15 mouse cellular contexts compared by ENCODE assay signal in the genomic region with DNA sequence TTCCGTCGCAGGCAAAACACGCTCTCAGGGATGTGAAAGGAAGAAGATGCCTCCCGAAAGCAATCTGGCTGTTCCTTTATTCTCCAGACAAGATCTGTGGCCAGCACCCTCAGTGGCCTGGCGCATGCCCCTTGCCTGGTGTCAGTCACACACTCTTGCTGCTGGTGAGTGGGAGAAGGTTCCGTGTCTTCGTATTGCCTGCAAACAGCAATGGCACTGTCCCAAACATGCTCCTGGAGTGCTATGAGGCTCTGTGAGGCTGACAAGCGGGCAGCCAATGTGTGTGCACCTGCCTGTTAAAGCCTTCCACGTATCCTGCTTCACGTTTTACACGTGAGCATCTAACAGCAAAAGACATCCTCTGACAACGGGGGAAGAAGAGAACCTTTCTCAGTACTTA. TPM values are rescaled to one million over a fixed set of nuclear protein-coding genes. Genes with fewer than 3 reads are reported as not detected.
DNase-seq lines count a peak whose midpoint lies in the region; ATAC-seq and TF ChIP-seq lines count a peak whose summit lies in the region.
"Had no signal": no experiment of that assay in that cellular context is flagged by ENCODE, and none has a peak within 500 bp of the region (broad histone marks: within the 10 kb centered on the region; RNA-seq: fewer than 3 reads in every experiment).

No protein-coding gene starts in this region.

- no peak overlapping the region for H3K9ac ChIP-seq in hindbrain, embryonic 15.5 days
- no peak overlapping the region for H3K9ac ChIP-seq in hindbrain, embryonic 12.5 days
- no peak overlapping the region for H3K9ac ChIP-seq in hindbrain, embryonic 16.5 days (ENCODE audit: low read depth, low read length)
- no peak overlapping the region for H3K9ac ChIP-seq in midbrain, postnatal 0 days (replicated peaks; ENCODE audit: low read length, poor library complexity, severe bottlenecking)
- H3K9ac ChIP-seq: liver, embryonic 14.5 days had no signal

- H3K4me2 ChIP-seq in hindbrain, embryonic 15.5 days = peak overlapping the region; percentile 36
- no peak overlapping the region for H3K4me2 ChIP-seq in hindbrain, embryonic 12.5 days (replicated peaks)
- H3K4me2 ChIP-seq in hindbrain, embryonic 16.5 days (ENCODE audit: low read length) = peak overlapping the region; percentile 39
- peak overlapping the region; percentile 30 for H3K4me2 ChIP-seq in midbrain, postnatal 0 days (ENCODE audit: low read depth, low read length, poor library complexity, severe bottlenecking)
- H3K4me2 ChIP-seq: heart, embryonic 11.5 days had no signal

- peaks cover 3% of the 10 kb centered on the region; the same call in 1 of the 2 replicates for H3K4me1 ChIP-seq in cerebellum, adult 2 months (ENCODE audit: control insufficient read depth, insufficient read depth, low read length)
- peaks cover 12% of the 10 kb centered on the region for H3K4me1 ChIP-seq in hindbrain, embryonic 15.5 days (replicated peaks)
- H3K4me1 ChIP-seq in hindbrain, embryonic 12.5 days = peaks cover 2% of the 10 kb centered on the region
- H3K4me1 ChIP-seq in hindbrain, embryonic 16.5 days (ENCODE audit: control insufficient read depth, insufficient read depth, low read depth, low read length) = peaks cover under 1% of the 10 kb centered on the region
- H3K4me1 ChIP-seq in midbrain, postnatal 0 days (ENCODE audit: insufficient read depth, low read length) = no peaks in the 10 kb centered on the region
- H3K4me1 ChIP-seq in limb, embryonic 10.5 days = peaks cover 4% of the 10 kb centered on the region; the same call in 1 of the 2 replicates
- no peaks in the 10 kb centered on the region for H3K4me1 ChIP-seq in thymus, adult 2 months (replicated peaks; ENCODE audit: control insufficient read depth, insufficient read depth, low read length)

- ATAC-seq in cerebellum, adult (ENCODE audit: insufficient number of reproducible peaks, low FRiP score, low TSS enrichment) = no peak
- ATAC-seq in hindbrain, embryonic 15.5 days (ENCODE audit: low FRiP score, low read depth) = peak; percentile 48; the same call in 1 of the 2 replicates
- ATAC-seq in hindbrain, embryonic 12.5 days (ENCODE audit: low FRiP score) = no peak
- ATAC-seq in hindbrain, embryonic 16.5 days = peak; percentile 37; the same call in 1 of the 2 replicates
- ATAC-seq in midbrain, postnatal 0 days (ENCODE audit: low FRiP score) = no peak
- ATAC-seq: activated CD4-positive, CD25-positive, alpha-beta regulatory T cell, adult 4 months; intestine, embryonic 16.5 days had no signal

- DNase-seq in cerebellum, adult 2 months = peak; percentile 22 to 23
- DNase-seq in midbrain, postnatal 0 days (ENCODE audit: low spot score) = peak; percentile 29
- DNase-seq in limb, embryonic 10.5 days (ENCODE audit: low spot score) = no peak
- DNase-seq in thymus, adult 2 months = no peak

- no peak for TF ChIP-seq POLR2A in cerebellum, adult 2 months (IDR thresholded peaks at IDR 0.05; ENCODE audit: borderline replicate concordance, insufficient read depth, low read length)
- TF ChIP-seq POLR2A in thymus, adult 2 months (IDR thresholded peaks at IDR 0.05; ENCODE audit: control insufficient read depth, extremely low read depth, insufficient read depth, low read length, poor library complexity) = no peak

- H3K27ac ChIP-seq in cerebellum, adult 2 months (ENCODE audit: insufficient read depth, low read length) = no peak overlapping the region
- peak overlapping the region; percentile 68 for H3K27ac ChIP-seq in hindbrain, embryonic 15.5 days (replicated peaks)
- no peak overlapping the region for H3K27ac ChIP-seq in hindbrain, embryonic 12.5 days
- H3K27ac ChIP-seq in hindbrain, embryonic 16.5 days (ENCODE audit: low read depth, low read length) = no peak overlapping the region
- no peak overlapping the region for H3K27ac ChIP-seq in midbrain, postnatal 0 days (ENCODE audit: low read depth, low read length)
- no peak overlapping the region for H3K27ac ChIP-seq in limb, embryonic 10.5 days
- no peak overlapping the region for H3K27ac ChIP-seq in thymus, adult 2 months (ENCODE audit: control insufficient read depth, insufficient read depth, low read length)
- H3K27ac ChIP-seq: embryonic facial prominence, embryonic 10.5 days; liver, embryonic 14.5 days; macrophage had no signal

- H3K36me3 ChIP-seq in hindbrain, embryonic 15.5 days = no peaks in the 10 kb centered on the region
- H3K36me3 ChIP-seq in hindbrain, embryonic 12.5 days = no peaks in the 10 kb centered on the region
- H3K36me3 ChIP-seq in hindbrain, embryonic 16.5 days (ENCODE audit: control insufficient read depth, insufficient read depth, low read length) = no peaks in the 10 kb centered on the region
- H3K36me3 ChIP-seq in midbrain, postnatal 0 days (ENCODE audit: insufficient read depth, low read length) = no peaks in the 10 kb centered on the region
- no peaks in the 10 kb centered on the region for H3K36me3 ChIP-seq in limb, embryonic 10.5 days
- H3K36me3 ChIP-seq in thymus, adult 2 months (ENCODE audit: control insufficient read depth, insufficient read depth, low read length) = no peaks in the 10 kb centered on the region
- H3K36me3 ChIP-seq: embryonic facial prominence, embryonic 10.5 days; G1E had no signal

- peak overlapping the region; percentile 1 for H3K4me3 ChIP-seq in cerebellum, adult 2 months (replicated peaks; ENCODE audit: insufficient read depth, low read depth, low read length)
- no peak overlapping the region for H3K4me3 ChIP-seq in hindbrain, embryonic 15.5 days
- no peak overlapping the region for H3K4me3 ChIP-seq in hindbrain, embryonic 12.5 days
- H3K4me3 ChIP-seq in hindbrain, embryonic 16.5 days (ENCODE audit: low read length) = no peak overlapping the region
- no peak overlapping the region for H3K4me3 ChIP-seq in midbrain, postnatal 0 days (ENCODE audit: low read depth, low read length)
- no peak overlapping the region for H3K4me3 ChIP-seq in limb, embryonic 10.5 days
- H3K4me3 ChIP-seq in thymus, adult 2 months (ENCODE audit: control insufficient read depth, insufficient read depth, low read length) = no peak overlapping the region
- H3K4me3 ChIP-seq: embryonic facial prominence, embryonic 10.5 days had no signal

- no peaks in the 10 kb centered on the region for H3K9me3 ChIP-seq in hindbrain, embryonic 15.5 days
- no peaks in the 10 kb centered on the region for H3K9me3 ChIP-seq in hindbrain, embryonic 12.5 days (replicated peaks)
- H3K9me3 ChIP-seq in hindbrain, embryonic 16.5 days (ENCODE audit: control insufficient read depth, low read length) = no peaks in the 10 kb centered on the region; the same call in 1 of the 2 replicates
- no peaks in the 10 kb centered on the region for H3K9me3 ChIP-seq in midbrain, postnatal 0 days (ENCODE audit: low read length)
- no peaks in the 10 kb centered on the region for H3K9me3 ChIP-seq in limb, embryonic 10.5 days (replicated peaks)
- H3K9me3 ChIP-seq: embryonic facial prominence, embryonic 10.5 days had no signal

- TF ChIP-seq CTCF in cerebellum, adult 2 months (IDR thresholded peaks at IDR 0.05; ENCODE audit: borderline replicate concordance, insufficient read depth, low read depth, low read length) = no peak
- no peak for TF ChIP-seq CTCF in midbrain, postnatal 0 days (IDR thresholded peaks at IDR 0.05)
- TF ChIP-seq CTCF in thymus, adult 2 months (IDR thresholded peaks at IDR 0.05; ENCODE audit: borderline replicate concordance, control insufficient read depth, extremely low read depth, insufficient read depth, low read length, poor library complexity) = no peak

- 25% methylated on average over 12 of the region's 12 CpGs for WGBS in cerebellum, adult 2 months
- WGBS in hindbrain, embryonic 15.5 days = 69% methylated on average over 12 of the region's 12 CpGs
- WGBS in hindbrain, embryonic 12.5 days = 80% methylated on average over 12 of the region's 12 CpGs
- whole genome bisulfite sequencing in hindbrain, embryonic 16.5 days = 63% methylated on average over 12 of the region's 12 CpGs
- WGBS in midbrain, postnatal 0 days = 67% methylated on average over 12 of the region's 12 CpGs
- WGBS in limb, embryonic 10.5 days = 89% methylated on average over 12 of the region's 12 CpGs
- WGBS in thymus, adult 2 months = 90% methylated on average over 12 of the region's 12 CpGs

- no peaks in the 10 kb centered on the region for H3K27me3 ChIP-seq in cerebellum, adult 2 months (ENCODE audit: control insufficient read depth, insufficient read depth, low read length)
- H3K27me3 ChIP-seq in hindbrain, embryonic 15.5 days = no peaks in the 10 kb centered on the region
- no peaks in the 10 kb centered on the region for H3K27me3 ChIP-seq in hindbrain, embryonic 12.5 days
- H3K27me3 ChIP-seq in hindbrain, embryonic 16.5 days (replicated peaks; ENCODE audit: control insufficient read depth, insufficient read depth, low read length) = no peaks in the 10 kb centered on the region
- H3K27me3 ChIP-seq in midbrain, postnatal 0 days (ENCODE audit: insufficient read depth, low read length) = no peaks in the 10 kb centered on the region
- H3K27me3 ChIP-seq in limb, embryonic 10.5 days (ENCODE audit: low read depth, poor library complexity, severe bottlenecking) = no peaks in the 10 kb centered on the region
- H3K27me3 ChIP-seq in thymus, adult 2 months (ENCODE audit: control insufficient read depth, insufficient read depth, low read length) = no peaks in the 10 kb centered on the region

RNA-seq across cellular contexts. Expression of a gene that starts 25.0 kb away (rescaled TPM):
- 16.7 and 19.6 TPM in 2 replicates for polyA plus RNA-seq in cerebellum, adult 2 months (2012; rRNA removed)
- 54.2 and 56.7 TPM in 2 replicates for polyA plus RNA-seq in hindbrain, embryonic 15.5 days (2015; fragmentation: Nextera tagmentation; extraction: Ambion mirVana)
- 25.9 and 30.5 TPM in 2 replicates for polyA plus RNA-seq in hindbrain, embryonic 12.5 days (2016; fragmentation: Nextera tagmentation; extraction: Ambion mirVana)
- polyA plus RNA-seq in hindbrain, embryonic 16.5 days (2015; fragmentation: Nextera tagmentation; extraction: Ambion mirVana) = 43.5 and 45.7 TPM in 2 replicates
- total RNA-seq in midbrain, postnatal 0 days (2014; rRNA removed) = 43.4 and 44.6 TPM in 2 replicates
- polyA plus RNA-seq in midbrain, postnatal 0 days (2015; fragmentation: Nextera tagmentation; extraction: Ambion mirVana) = 30.3 and 36.0 TPM in 2 replicates
- polyA plus RNA-seq in limb, embryonic 10.5 days (2016; fragmentation: Nextera tagmentation; extraction: Ambion mirVana) = 20.6 and 32.5 TPM in 2 replicates
- polyA plus RNA-seq in thymus, adult 2 months (2012; rRNA removed) = 4.5 and 5.5 TPM in 2 replicates
- polyA plus RNA-seq: G1E had no signal

Comparison
In these comparisons a context has a peak if more than half of its experiments do, and no peak if none do; other contexts are left out.
1. ATAC-seq: peak in hindbrain, embryonic 15.5 days (single experiment) and hindbrain, embryonic 16.5 days (single experiment); none in cerebellum, adult (single experiment), hindbrain, embryonic 12.5 days (single experiment) and midbrain, postnatal 0 days (single experiment).
2. DNase-seq: peak in cerebellum, adult 2 months (2 of 2) and midbrain, postnatal 0 days (single experiment); none in limb, embryonic 10.5 days (single experiment) and thymus, adult 2 months (single experiment).